Mouse (Mus musculus) embryonic facial prominence, embryonic 15.5 days (tissue): Measurements from ENCODE around the gene Nr2c1. TPM values are rescaled to one million over a fixed set of nuclear protein-coding genes. Genes with fewer than 3 reads are reported as not detected.

Source experiments
- ATAC-seq: fragments of 200-750 bp; cut with Nextera tagmentation; 2 replicates; pipeline ENCODE4 v1.8.0; 2017; ENCODE audit warnings: low read depth, moderate TSS enrichment; ENCODE audit not compliant: insufficient number of reproducible peaks, low FRiP score, low TSS enrichment
- H3K27ac ChIP-seq: fragments of 300-500 bp; sonication (generic); replicated peaks from 2 replicates; pipeline ENCODE4 v1.5.1; 2015; ENCODE audit warnings: mild to moderate bottlenecking, inconsistent platforms
- H3K27me3 ChIP-seq: fragments of 300-500 bp; sonication (generic); 2 replicates; pipeline ENCODE4 v1.6.1; 2015; ENCODE audit warnings: inconsistent platforms
- H3K36me3 ChIP-seq: fragments of 300-500 bp; sonication (generic); 2 replicates; pipeline ENCODE4 v1.6.1; 2015; ENCODE audit warnings: mild to moderate bottlenecking, inconsistent platforms
- H3K4me1 ChIP-seq: fragments of 300-500 bp; sonication (generic); 2 replicates; pipeline ENCODE4 v1.6.1; 2015; ENCODE audit warnings: inconsistent platforms
- H3K4me2 ChIP-seq: fragments of 300-500 bp; sonication (generic); replicated peaks from 2 replicates; pipeline ENCODE4 v1.6.1; 2015; ENCODE audit warnings: mild to moderate bottlenecking, inconsistent platforms
- H3K4me3 ChIP-seq: fragments of 300-500 bp; sonication (generic); replicated peaks from 2 replicates; pipeline ENCODE4 v1.5.1; 2015; ENCODE audit warnings: mild to moderate bottlenecking, inconsistent platforms
- H3K9ac ChIP-seq: fragments of 300-500 bp; sonication (generic); 2 replicates; pipeline ENCODE4 v1.6.1; 2015; ENCODE audit warnings: inconsistent platforms
- H3K9me3 ChIP-seq: fragments of 300-500 bp; sonication (generic); replicated peaks from 2 replicates; pipeline ENCODE4 v1.6.1; 2016; ENCODE audit warnings: inconsistent platforms
- WGBS: fragments of 180-500 bp; shearing (Covaris S2); methylation state at CpG from one replicate; pipeline ENCODE4 v1.1.7; 2015; 5-methylcytosine and 5-hydroxymethylcytosine counted together
- polyA plus RNA-seq: library from polyadenylated mRNA; unstranded; fragments of >200 nt; fragmentation: Nextera tagmentation; extraction: Ambion mirVana; gene quantifications from 2 replicates; pipeline ENCODE4 v1.2.1, GENCODE M21; 2015

Gene Nr2c1
- polyA plus RNA-seq, 1 experiment from 2014 or later = 8.1 TPM

DNA sequence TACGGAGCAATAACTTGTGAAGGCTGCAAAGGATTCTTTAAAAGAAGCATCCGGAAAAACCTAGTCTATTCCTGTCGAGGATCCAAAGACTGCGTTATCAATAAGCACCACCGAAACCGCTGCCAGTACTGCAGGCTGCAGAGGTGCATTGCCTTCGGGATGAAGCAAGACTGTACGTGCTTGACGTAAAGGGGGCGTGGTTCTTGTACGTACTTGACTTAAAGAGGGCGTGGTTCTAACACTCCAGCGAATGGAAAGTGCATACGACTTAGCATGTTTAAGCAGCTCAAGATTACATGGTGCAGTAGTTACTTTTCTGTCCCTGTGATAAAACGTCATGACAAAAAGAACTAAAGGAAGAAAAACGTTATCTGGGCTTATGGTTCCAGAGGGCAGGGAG, 17.6 kb downstream of the Nr2c1 start:
- Histone ChIP-seq H3K27me3 (no peaks in the 10 kb centered on the region), H3K4me1 (no peaks in the 10 kb centered on the region), H3K36me3 (peaks cover 65% of the 10 kb centered on the region), H3K9me3 (no peaks in the 10 kb centered on the region), H3K4me2 (no peak overlapping the region), H3K27ac (no peak overlapping the region), H3K4me3 (no peak overlapping the region), H3K9ac (no peak overlapping the region)
- ATAC-seq = no peak
- 85% methylated on average over 16 of the region's 16 CpGs for WGBS

DNA sequence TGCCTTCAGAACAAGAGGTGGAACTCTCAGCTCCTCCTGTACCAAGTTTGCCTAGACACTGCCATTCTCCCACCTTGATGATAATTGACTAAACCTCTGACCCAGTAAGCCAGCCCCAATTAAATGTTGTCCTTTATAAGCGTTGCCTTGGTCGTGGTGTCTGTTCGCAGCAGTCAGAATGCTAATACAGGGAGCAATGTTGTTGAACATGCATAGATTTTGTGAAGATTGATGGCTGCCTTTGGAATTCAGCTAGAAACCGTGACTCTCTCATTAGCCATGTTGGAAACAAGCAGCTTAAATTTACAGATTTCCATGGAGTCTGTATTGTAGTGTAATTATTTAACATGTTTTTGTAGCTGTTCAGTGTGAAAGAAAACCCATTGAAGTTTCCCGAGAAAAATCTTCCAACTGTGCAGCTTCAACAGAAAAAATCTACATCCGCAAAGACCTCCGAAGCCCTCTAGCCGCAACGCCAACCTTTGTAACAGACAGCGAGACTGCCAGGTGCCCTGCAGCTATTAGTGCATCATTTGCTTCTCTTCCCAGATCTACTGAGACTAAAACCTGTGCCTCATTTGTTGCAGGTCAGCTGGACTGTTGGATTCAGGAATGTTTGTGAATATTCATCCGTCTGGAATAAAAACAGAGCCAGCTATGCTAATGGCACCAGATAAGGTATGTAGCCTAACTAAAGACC, 19.4 kb downstream of the Nr2c1 start:
- no peak overlapping the region for H3K4me3 ChIP-seq
- H3K4me1 ChIP-seq = no peaks in the 10 kb centered on the region
- no peak overlapping the region for H3K27ac ChIP-seq
- no peak overlapping the region for H3K9ac ChIP-seq
- no peaks in the 10 kb centered on the region for H3K9me3 ChIP-seq
- no peak for ATAC-seq
- peaks cover 74% of the 10 kb centered on the region for H3K36me3 ChIP-seq
- 85% methylated on average over 11 of the region's 11 CpGs for WGBS
- H3K27me3 ChIP-seq = no peaks in the 10 kb centered on the region
- no peak overlapping the region for H3K4me2 ChIP-seq

DNA sequence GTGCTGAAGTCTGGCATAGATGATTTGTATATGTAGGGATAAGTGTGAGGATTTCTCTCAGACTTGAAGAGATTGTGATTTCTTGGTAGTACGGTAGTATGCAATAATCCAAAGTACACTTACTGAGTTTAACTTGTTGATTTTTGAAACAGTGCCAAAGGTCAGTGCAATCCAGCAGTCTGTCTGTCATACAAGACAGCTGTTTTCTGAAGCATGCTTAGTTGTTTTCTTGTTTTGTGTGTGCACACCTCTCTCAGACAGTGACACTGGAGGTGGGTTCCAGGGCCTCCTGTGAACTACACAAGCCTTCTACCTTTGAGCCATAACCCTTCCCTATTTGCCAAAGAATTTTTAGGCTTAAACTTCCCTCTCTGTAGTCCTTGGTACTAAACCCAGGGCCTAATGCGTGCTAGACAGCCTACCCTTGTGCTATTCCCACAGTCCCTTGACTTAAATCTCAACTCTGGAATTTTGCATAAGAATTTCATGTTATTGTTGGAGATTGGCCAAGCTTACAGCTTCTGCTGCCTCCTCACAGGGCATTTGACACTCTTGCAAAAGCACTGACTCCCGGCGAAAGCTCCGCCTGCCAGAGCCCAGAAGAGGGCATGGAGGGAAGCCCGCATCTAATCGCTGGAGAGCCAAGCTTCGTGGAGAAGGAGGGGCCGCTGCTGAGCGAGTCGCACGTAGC, 23.8 kb downstream of the Nr2c1 start:
- ATAC-seq = no peak
- no peaks in the 10 kb centered on the region for H3K27me3 ChIP-seq
- 52% methylated on average over 12 of the region's 12 CpGs for WGBS
- H3K27ac ChIP-seq = 0 out of 2 replicates have a peak overlapping the region, but pooled peaks have one; percentile 34
- H3K9me3 ChIP-seq = no peaks in the 10 kb centered on the region
- no peak overlapping the region for H3K9ac ChIP-seq
- no peak overlapping the region for H3K4me2 ChIP-seq
- no peak overlapping the region for H3K4me3 ChIP-seq
- H3K36me3 ChIP-seq = peaks cover 88% of the 10 kb centered on the region
- H3K4me1 ChIP-seq = no peaks in the 10 kb centered on the region

DNA sequence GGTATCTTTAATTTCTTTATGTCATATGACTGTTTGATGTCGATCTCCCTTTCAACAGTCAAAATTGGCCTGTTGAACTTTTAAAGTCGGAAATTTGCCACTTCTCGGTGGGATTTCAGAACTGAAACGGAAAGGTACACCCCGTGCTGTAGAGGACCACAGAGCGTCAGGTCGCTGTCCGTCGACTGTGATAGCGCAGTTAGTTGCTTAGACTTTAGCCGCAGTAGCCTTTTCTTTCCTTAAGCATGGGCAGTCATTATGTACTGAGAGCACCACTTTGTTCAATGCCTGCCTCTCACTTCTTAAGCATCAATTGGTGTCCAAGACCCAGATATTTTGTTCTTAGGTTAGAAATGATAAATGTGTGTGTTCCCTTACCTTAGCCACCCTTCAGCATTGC, 24.3 kb downstream of the Nr2c1 start:
- no peak overlapping the region for H3K4me2 ChIP-seq
- no peak for ATAC-seq
- H3K27me3 ChIP-seq = no peaks in the 10 kb centered on the region
- H3K27ac ChIP-seq = no peak overlapping the region
- WGBS = 78% methylated on average over 11 of the region's 11 CpGs
- H3K9ac ChIP-seq = no peak overlapping the region
- H3K9me3 ChIP-seq = no peaks in the 10 kb centered on the region
- no peak overlapping the region for H3K4me3 ChIP-seq
- H3K36me3 ChIP-seq = peaks cover 83% of the 10 kb centered on the region
- no peaks in the 10 kb centered on the region for H3K4me1 ChIP-seq

DNA sequence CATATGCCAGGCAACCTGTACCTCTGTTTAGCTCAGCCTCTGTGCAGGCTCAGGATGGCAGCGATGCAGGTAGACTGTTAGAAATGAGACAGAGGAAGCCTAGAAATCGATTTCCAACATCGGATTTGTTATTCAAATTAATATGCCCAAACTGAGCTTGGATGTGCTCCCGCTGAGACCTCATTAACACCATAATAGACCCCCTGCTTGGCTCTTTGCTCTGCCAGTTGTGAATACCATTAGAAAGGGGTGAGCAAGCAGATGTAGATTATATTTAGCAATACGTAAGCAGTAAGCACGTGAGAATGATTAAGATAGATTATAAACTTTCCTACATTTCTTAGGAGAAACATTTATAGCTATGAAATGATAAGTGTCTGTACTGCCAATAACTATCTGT, 24.9 kb downstream of the Nr2c1 start:
- Histone ChIP-seq H3K9me3 (no peaks in the 10 kb centered on the region), H3K4me3 (no peak overlapping the region), H3K4me1 (no peaks in the 10 kb centered on the region), H3K4me2 (no peak overlapping the region), H3K36me3 (peaks cover 77% of the 10 kb centered on the region), H3K27me3 (no peaks in the 10 kb centered on the region), H3K9ac (no peak overlapping the region), H3K27ac (no peak overlapping the region)
- no peak for ATAC-seq
- 70% methylated on average over 6 of the region's 6 CpGs for WGBS

DNA sequence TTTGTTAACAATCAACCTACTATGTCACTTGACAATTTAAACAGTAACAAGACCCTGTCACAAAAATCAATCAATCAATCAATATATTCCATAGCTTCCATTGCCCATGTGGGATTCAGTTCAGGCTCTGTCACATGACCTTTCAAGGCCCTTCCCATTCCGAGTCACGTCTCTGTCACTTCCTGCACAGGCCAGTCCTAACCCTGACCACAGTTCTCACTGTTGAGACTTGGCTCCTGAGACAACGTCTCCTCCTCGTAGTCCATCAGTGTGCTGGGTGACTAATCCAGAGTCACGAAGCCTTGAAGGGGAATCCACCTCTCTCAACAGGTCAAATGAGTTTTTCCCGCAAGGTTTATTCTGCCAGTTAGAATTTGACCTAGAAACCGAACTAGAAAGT, 26.8 kb downstream of the Nr2c1 start:
- WGBS = 80% methylated on average over 7 of the region's 7 CpGs
- peaks cover 59% of the 10 kb centered on the region for H3K36me3 ChIP-seq
- no peak for ATAC-seq

DNA sequence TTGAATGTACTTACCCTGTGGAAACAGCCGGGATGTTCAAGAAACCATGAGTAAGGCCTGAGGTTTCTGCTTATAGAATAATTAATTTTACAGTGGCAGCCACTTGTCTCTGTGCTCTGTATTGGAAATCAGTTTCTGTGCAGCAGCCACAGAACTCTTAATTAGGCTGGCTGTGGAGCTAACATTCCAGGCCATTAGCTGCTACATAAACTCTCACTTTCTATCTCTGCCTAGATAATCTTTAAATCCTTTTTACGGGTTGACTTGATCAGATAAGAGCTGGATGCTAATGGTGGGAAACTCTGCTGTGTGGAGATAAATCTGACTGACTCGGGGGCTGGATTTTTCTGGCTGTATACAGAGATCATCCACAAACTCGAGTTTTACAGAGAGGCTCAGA, 35.4 kb downstream of the Nr2c1 start:
- Histone ChIP-seq H3K4me1 (no peaks in the 10 kb centered on the region), H3K4me2 (no peak overlapping the region), H3K9ac (no peak overlapping the region), H3K9me3 (no peaks in the 10 kb centered on the region), H3K27me3 (no peaks in the 10 kb centered on the region), H3K27ac (no peak overlapping the region), H3K36me3 (peaks cover 31% of the 10 kb centered on the region), H3K4me3 (no peak overlapping the region)
- no peak for ATAC-seq
- 56% methylated on average over 4 of the region's 4 CpGs for WGBS

More for the DNA sequence above, 26.8 kb downstream of the Nr2c1 start:
- no peak overlapping the region for H3K4me3 ChIP-seq
- no peaks in the 10 kb centered on the region for H3K27me3 ChIP-seq
- no peak overlapping the region for H3K27ac ChIP-seq
- no peaks in the 10 kb centered on the region for H3K9me3 ChIP-seq
- no peak overlapping the region for H3K4me2 ChIP-seq
- no peak overlapping the region for H3K9ac ChIP-seq
- no peaks in the 10 kb centered on the region for H3K4me1 ChIP-seq

DNA sequence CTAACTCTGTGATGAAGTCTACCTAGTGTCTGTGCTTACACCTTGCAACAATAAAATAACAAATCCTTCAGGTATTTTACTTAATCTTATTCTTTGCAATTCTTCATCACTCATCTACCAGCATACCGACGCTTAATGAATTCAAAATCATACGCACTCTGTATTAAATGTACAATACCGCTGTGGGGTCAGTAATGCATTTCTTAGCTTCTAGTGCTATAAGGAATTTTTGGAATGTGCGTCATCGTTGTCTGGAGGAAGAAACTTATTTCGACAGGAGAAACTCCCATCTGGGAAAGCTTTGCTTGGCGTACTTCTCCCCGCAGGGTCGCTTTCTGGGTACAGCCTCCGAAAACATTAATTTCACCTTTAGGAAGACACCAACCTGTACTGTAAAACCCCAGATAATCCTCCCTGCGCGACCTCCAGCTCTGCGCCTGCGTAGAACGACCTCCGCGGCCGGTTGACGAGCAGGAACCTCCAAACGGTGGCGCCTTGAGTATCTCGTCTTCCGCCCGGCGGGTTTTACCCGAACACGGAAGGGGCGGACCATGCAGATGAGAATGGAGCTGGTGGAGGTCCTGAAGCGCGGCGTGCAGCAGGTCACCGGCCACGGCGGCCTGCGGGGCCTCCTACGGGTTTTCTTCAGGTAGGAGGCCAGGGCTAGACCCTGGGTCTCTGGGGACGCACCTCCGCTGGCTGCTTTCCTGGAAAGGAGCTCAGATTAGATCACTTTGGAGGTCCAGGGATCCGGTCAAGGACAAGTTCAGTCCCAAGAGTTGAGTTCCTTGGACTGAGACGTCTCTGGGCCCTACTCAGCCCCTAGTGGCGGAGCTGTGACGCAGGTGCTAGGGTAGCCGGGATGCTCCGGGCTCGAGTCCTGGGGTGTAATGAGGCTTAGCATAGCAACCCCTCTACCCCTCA, 50.9 kb downstream of the Nr2c1 start, which contains the start of gene Ndufa12:
Gene Ndufa12, plus strand, starts transcription at position 239 of the 924 bp plus-strand sequence.
- Histone ChIP-seq H3K4me2 (peak within 1 kb of the TSS; percentile 67), H3K4me3 (peak within 1 kb of the TSS; percentile 95), H3K9me3 (no peaks in the 10 kb centered on the region), H3K9ac (peak within 1 kb of the TSS; percentile 82), H3K27me3 (no peaks in the 10 kb centered on the region), H3K36me3 (peaks cover 30% of the 10 kb centered on the region), H3K27ac (peak within 1 kb of the TSS; percentile 80), H3K4me1 (peaks cover 6% of the 10 kb centered on the region)
- WGBS = under 1% methylated on average over 46 of the region's 46 CpGs
- ATAC-seq = peak; percentile 93

DNA sequence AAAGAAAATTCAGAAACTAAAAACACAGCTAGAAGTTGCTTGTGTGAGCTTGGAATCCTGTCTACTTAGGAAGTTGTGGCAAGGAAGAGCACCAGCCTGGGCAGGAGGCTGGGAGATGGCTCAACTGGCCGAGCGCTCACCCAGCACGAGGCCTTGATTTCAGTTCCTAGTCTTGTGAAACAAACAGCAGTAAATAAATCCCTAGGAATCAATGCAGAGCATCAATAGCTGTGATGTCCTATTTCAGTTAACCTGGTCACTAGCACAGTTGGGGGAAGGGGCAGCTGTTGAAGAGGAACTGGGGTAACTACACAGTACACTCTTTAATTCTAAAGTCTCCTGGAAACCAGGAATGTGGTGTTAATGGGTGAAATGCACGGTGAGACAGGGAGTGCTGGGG, 57.1 kb downstream of the Nr2c1 start:
- peaks cover 64% of the 10 kb centered on the region for H3K36me3 ChIP-seq

DNA sequence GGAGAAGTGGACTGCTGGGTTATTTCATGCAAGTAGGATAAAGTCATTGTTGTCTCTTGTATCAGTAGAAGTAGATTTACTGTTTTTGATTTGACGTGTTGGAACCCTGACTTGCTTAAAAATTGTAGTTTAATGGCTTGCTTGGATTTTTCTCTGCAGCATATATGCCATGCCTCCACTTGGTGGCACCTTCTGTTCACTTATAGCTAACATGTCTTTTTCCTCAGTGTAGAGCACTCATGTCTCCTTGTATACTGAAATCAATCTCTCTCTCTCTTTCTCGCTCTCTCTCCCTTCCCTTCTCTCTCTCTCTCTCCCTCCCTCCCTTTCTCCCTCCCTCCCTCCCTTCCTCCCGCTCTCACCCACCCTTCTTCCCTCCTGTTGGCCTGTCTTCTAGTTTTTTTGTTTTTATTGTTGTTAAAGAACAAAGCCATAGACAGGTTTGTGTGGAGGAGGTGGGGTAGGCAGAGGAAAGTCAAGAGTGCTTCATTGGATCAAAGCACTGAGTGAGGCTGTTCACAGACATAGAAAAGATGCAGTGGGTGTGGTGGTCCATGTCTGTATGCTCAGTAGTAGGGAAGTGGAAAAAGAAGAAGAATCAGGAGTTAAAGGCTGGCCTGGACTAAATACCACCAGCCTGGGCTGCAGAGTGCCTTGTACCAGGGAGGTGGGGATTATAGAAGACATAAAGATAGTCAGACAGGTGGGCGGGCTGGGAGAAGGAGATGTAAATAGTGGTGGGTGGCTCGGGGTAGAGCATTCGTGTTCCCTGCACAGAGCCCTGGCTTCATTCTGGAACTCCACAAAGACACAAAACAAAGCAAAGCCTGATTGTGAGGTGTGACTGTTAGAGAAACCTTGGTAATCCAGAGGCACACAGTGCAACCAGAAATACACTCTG, 63.1 kb downstream of the Nr2c1 start:
- H3K4me2 ChIP-seq = no peak overlapping the region
- 0 out of 2 replicates have a peak, but pooled peaks cover 9% of the 10 kb centered on the region for H3K4me1 ChIP-seq
- H3K36me3 ChIP-seq = peaks cover 42% of the 10 kb centered on the region
- H3K9me3 ChIP-seq = no peaks in the 10 kb centered on the region
- 73% methylated on average over 6 of the region's 6 CpGs for WGBS
- H3K9ac ChIP-seq = no peak overlapping the region
- H3K4me3 ChIP-seq = no peak overlapping the region
- no peaks in the 10 kb centered on the region for H3K27me3 ChIP-seq
- no peak for ATAC-seq
- no peak overlapping the region for H3K27ac ChIP-seq

More for the DNA sequence above, 57.1 kb downstream of the Nr2c1 start:
- H3K27ac ChIP-seq = no peak overlapping the region
- no peaks in the 10 kb centered on the region for H3K4me1 ChIP-seq
- no peaks in the 10 kb centered on the region for H3K9me3 ChIP-seq
- ATAC-seq = no peak
- H3K4me2 ChIP-seq = no peak overlapping the region
- H3K4me3 ChIP-seq = no peak overlapping the region
- WGBS = 88% methylated on average over 4 of the region's 4 CpGs
- H3K9ac ChIP-seq = no peak overlapping the region
- H3K27me3 ChIP-seq = no peaks in the 10 kb centered on the region
